ENCODE assay signal across 17 mouse cellular contexts in the genomic region with DNA sequence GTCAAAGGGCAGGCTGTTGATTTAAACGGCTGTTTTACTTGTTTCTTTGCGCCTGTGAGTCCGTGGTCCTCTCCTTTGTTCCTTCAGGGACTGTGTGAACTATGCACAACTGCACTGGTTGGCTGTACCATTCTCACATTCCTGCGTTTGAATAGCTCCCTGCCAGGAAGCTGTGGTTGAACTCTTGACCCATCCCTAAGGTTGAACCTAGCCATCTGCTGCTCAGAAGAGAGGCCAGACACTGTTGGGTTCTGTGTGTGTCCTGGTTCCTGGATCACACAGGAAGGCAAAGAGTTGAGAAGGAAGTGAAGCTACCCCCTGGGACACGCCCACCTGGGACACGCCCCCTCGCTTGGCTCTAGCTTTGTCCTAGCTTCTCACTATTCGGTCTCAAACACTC.
DNase-seq lines count a peak whose midpoint lies in the region; ATAC-seq lines count a peak whose summit lies in the region.
"Had no signal": no experiment of that assay in that cellular context is flagged by ENCODE, and none has a peak within 500 bp of the region (broad histone marks: within the 10 kb centered on the region; RNA-seq: fewer than 3 reads in every experiment).

No protein-coding gene starts in this region.

- no peak overlapping the region for H3K4me3 ChIP-seq in neural tube, embryonic 15.5 days (replicated peaks)
- H3K4me3 ChIP-seq in embryonic facial prominence, embryonic 11.5 days (ENCODE audit: low read depth, low read length): no peak overlapping the region
- H3K4me3 ChIP-seq: forebrain, embryonic 13.5 days; hindbrain, embryonic 15.5 days; lung, embryonic 15.5 days; midbrain, embryonic 12.5 days; neural tube, embryonic 13.5 days; stomach, embryonic 15.5 days had no signal

- intact Hi-C loops in heart, postnatal 10 days (cut with DNase I): no loop called here

- H3K4me2 ChIP-seq in neural tube, embryonic 15.5 days: no peak overlapping the region
- no peak overlapping the region for H3K4me2 ChIP-seq in embryonic facial prominence, embryonic 11.5 days (ENCODE audit: low read depth, low read length)
- H3K4me2 ChIP-seq: forebrain, embryonic 13.5 days; hindbrain, embryonic 15.5 days; lung, embryonic 15.5 days; midbrain, embryonic 12.5 days; neural tube, embryonic 13.5 days; stomach, embryonic 15.5 days had no signal

- H3K27ac ChIP-seq in neural tube, embryonic 15.5 days (replicated peaks): no peak overlapping the region
- H3K27ac ChIP-seq in embryonic facial prominence, embryonic 11.5 days (replicated peaks; ENCODE audit: low read depth, low read length): no peak overlapping the region
- H3K27ac ChIP-seq: forebrain, embryonic 13.5 days; hindbrain, embryonic 15.5 days; lung, embryonic 15.5 days; midbrain, embryonic 12.5 days; neural tube, embryonic 13.5 days; stomach, embryonic 15.5 days had no signal

- H3K9me3 ChIP-seq in neural tube, embryonic 15.5 days (replicated peaks): no peaks in the 10 kb centered on the region
- no peaks in the 10 kb centered on the region for H3K9me3 ChIP-seq in embryonic facial prominence, embryonic 11.5 days (replicated peaks; ENCODE audit: control insufficient read depth, low read length)
- H3K9me3 ChIP-seq: forebrain, embryonic 13.5 days; hindbrain, embryonic 15.5 days; lung, embryonic 15.5 days; midbrain, embryonic 12.5 days; neural tube, embryonic 13.5 days; stomach, embryonic 15.5 days had no signal

- H3K9ac ChIP-seq in neural tube, embryonic 15.5 days (replicated peaks): no peak overlapping the region
- no peak overlapping the region for H3K9ac ChIP-seq in embryonic facial prominence, embryonic 11.5 days (replicated peaks; ENCODE audit: low read length)
- H3K9ac ChIP-seq: forebrain, embryonic 13.5 days; hindbrain, embryonic 15.5 days; lung, embryonic 15.5 days; midbrain, embryonic 12.5 days; neural tube, embryonic 13.5 days; stomach, embryonic 15.5 days had no signal

- WGBS in neural tube, embryonic 15.5 days: 25% methylated on average over 8 of the region's 8 CpGs
- 24% methylated on average over 8 of the region's 8 CpGs for WGBS in embryonic facial prominence, embryonic 11.5 days

- no peaks in the 10 kb centered on the region for H3K36me3 ChIP-seq in neural tube, embryonic 15.5 days
- H3K36me3 ChIP-seq in embryonic facial prominence, embryonic 11.5 days (replicated peaks; ENCODE audit: control insufficient read depth, insufficient read depth, low read depth, low read length): no peaks in the 10 kb centered on the region
- H3K36me3 ChIP-seq: hindbrain, embryonic 15.5 days; lung, embryonic 15.5 days; midbrain, embryonic 12.5 days; neural tube, embryonic 13.5 days; stomach, embryonic 15.5 days had no signal

- peak; percentile 90 for DNase-seq in heart, adult 11 months
- no peak for DNase-seq in heart, postnatal 10 days
- DNase-seq in neural tube, embryonic 10.5 days (ENCODE audit: extremely low spot score, low spot score): peak; percentile 60
- DNase-seq in embryonic facial prominence, embryonic 11.5 days (ENCODE audit: low spot score): no peak
- peak; percentile 70 for DNase-seq in yolk sac, embryonic 10.5 days (ENCODE audit: low spot score)
- no peak for DNase-seq in spleen, postnatal 36 days (ENCODE audit: low spot score in 2 of 2)
- DNase-seq in layer of hippocampus, adult 8-10 months (ENCODE audit: low spot score in 2 of 2): no peak
- DNase-seq: cerebellum, postnatal 36 days; right cerebral cortex, postnatal 14 days had no signal

- no peaks in the 10 kb centered on the region for H3K27me3 ChIP-seq in neural tube, embryonic 15.5 days (replicated peaks)
- no peaks in the 10 kb centered on the region for H3K27me3 ChIP-seq in embryonic facial prominence, embryonic 11.5 days (ENCODE audit: control insufficient read depth, insufficient read depth, low read length)
- H3K27me3 ChIP-seq: forebrain, embryonic 13.5 days; hindbrain, embryonic 15.5 days; lung, embryonic 15.5 days; midbrain, embryonic 12.5 days; neural tube, embryonic 13.5 days; Patski; stomach, embryonic 15.5 days had no signal

- ATAC-seq in neural tube, embryonic 15.5 days (ENCODE audit: low FRiP score): no peak
- 0 out of 2 replicates have a peak, but pooled peaks have one; percentile 29 for ATAC-seq in embryonic facial prominence, embryonic 11.5 days (replicated peaks; ENCODE audit: insufficient number of reproducible peaks, low FRiP score, low TSS enrichment, low read depth)
- ATAC-seq: forebrain, embryonic 13.5 days; Patski had no signal

- peaks cover 9% of the 10 kb centered on the region; the same call in 1 of the 2 replicates for H3K4me1 ChIP-seq in neural tube, embryonic 15.5 days
- H3K4me1 ChIP-seq in embryonic facial prominence, embryonic 11.5 days (ENCODE audit: control insufficient read depth, insufficient read depth, low read length): peaks cover 4% of the 10 kb centered on the region; the same call in 1 of the 2 replicates

Comparison
In these comparisons a context has a peak if more than half of its experiments do, and no peak if none do; other contexts are left out.
1. DNase-seq: peak in heart, adult 11 months (single experiment), neural tube, embryonic 10.5 days (single experiment) and yolk sac, embryonic 10.5 days (single experiment); none in heart, postnatal 10 days (0 of 2), embryonic facial prominence, embryonic 11.5 days (single experiment), spleen, postnatal 36 days (0 of 2) and layer of hippocampus, adult 8-10 months (0 of 2).